Mouse (Mus musculus): ENCODE measurements at regions not wholly inside any gene's neighbourhood (a gene's known extent, or its start where the extent isn't known, plus 50 kb on each side); places are given as distances from the start of the nearest gene placed in this dataset.

DNA sequence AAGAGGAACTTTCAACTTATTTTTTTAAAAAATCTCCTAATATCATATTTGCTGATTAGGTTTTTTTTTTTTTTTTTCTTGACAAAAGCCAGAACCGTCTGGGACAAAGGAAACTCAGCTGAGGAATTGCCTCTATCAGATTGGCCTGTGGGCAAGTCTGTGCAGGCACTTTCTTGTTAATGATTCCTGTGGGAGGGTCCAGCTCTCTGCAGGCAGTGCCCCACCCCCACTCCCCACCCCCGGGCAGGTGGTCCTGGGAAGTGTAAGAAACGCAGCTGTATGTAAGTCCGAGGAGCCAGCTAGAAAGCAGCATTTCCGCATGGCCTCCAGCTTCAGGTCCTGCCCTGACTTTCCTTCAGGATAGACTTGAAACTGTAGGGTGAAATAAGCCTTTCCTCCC is 377.7 kb downstream of the Sox2 start:
- no peak for DNase-seq

DNA sequence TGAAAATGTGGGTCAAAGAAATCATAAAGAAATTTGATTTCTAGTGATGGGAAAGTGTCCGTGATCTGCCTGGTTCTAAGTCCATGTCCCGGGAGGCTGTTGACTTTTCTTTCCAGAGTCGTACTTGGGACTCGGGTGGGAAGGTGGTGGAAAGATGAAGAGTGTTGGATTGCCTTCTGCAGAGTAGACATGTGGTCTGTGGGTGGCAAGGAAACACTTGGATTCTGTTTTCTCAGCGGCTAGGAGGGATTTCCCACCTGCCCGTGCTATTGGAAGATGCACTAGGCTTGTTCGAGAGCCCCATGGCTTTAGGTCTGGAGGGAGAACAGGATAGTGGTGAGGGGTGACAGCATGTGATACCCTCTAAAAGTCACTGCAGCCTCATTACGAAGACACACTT is 379.7 kb downstream of the Sox2 start:
- DNase-seq, result no peak

DNA sequence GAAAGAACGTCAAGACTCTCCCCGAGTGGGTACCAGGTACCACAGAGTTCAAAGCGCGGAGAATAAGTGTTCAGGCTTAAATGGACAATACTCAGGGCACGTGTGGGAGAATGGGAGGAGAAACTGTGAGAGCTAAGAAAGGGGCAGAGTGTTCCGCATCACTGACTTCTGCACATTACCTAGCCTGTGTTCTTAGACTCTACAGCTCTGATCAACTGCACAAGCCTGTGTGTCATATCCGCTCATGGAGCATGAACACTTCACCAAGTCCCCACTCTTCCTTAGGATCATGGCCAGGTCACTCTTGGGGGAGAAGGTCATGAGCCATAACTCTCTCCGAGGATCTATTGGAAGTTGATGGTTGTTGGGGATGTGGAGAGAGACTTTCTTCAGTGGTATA is 383.4 kb downstream of the Sox2 start:
- no peak for DNase-seq

DNA sequence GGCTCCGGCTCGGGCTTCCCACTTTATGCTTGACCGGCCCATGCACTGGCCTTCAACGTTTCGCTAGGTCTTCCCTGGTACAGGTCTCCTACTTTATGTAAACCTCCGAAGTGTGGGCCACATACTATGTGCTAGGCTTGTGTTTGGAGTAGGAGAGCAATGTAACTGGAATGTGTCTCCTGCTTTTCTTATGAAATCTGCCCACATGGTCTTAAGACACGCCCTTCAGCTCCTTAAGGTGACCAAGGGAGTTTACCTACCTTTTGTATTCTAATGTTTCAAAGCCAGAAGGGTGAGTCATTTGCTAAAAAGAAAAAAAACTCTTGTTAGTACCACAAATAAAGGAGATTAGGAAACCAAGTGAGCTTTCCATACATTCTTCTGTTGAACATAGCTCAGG is 385.0 kb downstream of the Sox2 start:
- no peak for DNase-seq

DNA sequence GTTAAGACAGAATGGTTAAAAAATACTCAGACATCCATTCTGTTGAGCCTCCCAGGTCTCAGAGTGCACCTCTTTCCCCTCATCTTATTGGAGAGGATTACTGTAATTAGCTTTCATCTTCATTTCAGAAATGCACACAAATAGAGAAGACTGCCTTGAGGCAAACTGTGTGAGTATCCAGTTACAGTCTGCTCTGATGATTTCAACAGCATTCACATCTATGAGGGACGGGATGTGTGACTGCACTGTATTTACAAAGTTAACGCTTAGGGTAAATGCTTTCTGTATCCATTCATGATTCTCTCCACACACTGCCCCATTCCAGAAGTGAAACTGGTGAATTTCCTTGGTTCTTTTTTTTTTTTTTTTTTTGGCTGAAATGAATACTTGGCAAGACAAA is 393.5 kb downstream of the Sox2 start:
- DNase-seq, result no peak

DNA sequence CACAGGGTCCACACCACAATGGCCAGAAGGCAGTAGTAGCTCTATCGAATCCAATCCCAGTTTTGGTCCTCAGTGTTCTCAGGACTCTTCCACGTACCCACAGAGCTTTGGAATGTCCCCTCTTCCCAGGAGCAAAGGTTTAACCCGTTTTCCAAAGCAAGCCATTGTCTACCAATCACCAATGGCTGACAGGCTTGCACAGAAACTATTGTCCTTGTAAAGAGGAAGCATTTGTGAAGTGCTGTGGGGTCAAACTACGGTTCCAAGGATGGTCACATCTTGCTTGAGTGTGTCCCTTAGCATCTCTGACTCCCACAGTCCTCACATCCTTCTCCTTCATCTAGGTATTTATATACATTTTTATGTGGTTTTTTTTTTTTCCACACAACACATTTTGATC is 409.2 kb downstream of the Sox2 start:
- DNase-seq, result no peak

DNA sequence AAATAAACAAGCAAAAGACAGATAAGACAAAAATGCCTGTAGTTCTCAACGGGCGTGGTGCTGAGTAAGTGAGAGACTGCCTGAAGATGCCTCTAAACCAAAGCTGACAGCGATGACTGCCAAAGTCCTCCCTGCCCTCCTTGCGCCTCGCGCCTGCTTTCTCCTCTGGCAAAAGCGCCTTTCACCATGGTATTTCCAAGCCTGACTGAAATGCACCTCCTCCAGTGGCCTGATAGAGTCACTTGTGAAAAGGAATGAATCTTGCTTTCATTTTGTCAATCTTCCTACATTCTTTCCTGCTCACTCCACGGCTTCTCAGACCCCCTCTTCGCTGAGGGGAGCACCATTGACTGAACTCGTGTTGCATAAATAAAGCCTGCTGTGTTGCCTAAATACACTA is 409.8 kb downstream of the Sox2 start:
- no peak for DNase-seq

DNA sequence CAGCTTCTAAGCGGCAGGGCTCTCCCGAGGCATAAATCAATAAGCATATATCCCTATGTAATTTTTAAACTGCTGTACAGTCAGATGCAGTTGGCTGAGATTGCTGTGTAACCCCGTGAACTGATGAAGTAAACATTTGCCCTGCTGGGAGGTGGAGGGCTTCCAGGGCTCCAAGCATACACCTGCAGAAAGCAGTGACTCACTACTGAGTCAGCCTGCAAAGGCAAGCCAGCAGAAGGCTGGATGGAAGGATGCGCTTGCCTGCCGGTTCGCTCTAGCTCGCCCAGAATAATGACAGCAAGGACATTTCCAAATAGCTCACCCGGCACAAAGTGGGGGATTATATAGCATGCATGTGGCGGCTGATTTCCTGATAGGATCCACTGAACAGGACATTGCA is 416.6 kb downstream of the Sox2 start:
- DNase-seq, result no peak

DNA sequence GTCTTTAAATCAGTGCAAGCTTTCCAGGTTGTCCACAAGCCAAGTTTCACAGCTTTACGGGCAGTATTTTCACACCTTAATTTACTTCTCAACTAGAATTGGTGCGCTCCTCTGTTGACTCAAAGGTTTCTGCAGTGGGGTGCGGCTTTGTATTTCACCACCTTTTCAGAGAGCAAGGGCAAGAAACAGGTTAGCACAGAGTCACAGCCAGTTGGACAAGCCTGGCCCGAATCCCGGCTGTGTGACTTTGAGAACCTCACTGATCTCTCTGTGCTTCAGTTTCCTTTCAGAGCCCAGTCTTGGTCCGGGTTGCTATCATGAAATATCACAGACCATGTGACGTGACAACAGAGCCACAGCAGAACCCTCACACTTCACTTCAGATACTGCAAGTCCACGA is 418.4 kb downstream of the Sox2 start:
- DNase-seq, result no peak

DNA sequence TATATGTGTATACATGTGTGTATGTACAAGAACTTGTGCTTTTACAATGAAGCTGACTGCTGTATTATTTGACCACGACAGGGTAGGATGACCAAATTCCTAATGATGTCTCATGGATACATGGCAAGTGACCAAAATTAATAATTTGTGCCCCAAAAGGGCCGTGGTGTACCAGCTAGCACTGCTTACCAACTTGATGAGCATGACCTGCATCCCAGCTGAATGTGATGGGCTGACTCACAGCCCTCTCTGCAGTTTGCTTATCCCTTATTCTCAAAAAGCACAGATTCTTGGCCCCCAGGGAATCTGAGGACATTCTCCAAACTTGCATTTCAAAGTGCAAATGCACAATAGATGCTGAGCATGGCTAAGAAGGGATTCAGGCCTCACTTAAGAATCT is 420.8 kb downstream of the Sox2 start:
- no peak for DNase-seq

DNA sequence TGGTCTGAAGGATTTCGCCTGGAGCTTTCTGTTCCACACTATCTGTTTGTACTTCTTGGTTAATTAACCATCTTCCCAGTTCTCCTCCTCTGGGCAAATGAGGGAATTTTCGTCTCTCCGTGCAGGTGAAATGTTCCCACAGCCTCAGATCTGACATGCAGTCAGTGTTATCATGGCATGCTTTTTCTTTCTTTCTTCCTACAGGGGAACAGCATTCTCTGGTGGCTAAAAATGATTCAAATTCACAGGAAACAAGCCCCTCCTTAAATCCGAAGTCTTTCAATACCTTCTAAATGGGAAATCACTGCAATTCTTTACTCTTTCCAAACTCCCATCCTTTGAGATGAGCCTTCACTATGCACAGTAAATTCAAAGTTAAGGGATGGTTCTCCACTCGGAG is 429.7 kb downstream of the Sox2 start:
- no peak for DNase-seq

DNA sequence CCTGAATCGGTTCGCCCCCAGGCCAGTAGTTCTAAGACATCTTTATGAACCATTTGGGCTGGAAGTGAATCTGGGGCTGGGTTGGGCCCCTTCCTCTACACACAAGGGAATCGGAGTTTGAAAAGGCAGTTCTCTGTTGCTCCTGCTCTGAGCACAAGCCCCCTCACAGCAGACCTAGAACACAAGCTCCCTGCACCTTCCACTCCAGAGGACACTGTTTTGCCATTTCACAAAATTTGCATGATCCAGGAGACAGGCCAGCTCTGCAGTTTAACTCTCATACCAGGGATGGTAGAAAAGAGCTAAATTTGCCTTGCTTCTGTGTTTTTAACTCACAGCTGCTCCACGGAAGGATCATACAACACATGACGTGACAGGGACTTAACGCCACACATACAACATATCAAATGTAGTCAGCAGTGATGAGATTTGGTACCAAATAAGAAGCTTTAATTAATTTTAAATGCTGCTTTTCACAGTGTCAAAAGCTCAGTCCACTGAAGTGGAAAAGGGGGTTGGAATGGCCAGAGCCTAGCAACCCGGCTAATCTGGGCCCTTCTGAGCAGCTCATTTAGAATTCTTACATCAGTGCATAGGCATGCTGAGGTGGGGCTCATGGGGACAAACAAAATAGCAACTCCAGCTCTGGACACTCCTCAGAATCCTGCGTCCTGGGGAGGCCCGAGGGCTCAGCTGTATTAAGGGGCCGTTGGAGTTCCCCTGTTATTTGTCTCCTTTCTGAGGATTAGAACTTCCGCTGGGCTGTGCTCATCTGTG is 434.1 kb downstream of the Sox2 start:
- DNase-seq, result no peak

DNA sequence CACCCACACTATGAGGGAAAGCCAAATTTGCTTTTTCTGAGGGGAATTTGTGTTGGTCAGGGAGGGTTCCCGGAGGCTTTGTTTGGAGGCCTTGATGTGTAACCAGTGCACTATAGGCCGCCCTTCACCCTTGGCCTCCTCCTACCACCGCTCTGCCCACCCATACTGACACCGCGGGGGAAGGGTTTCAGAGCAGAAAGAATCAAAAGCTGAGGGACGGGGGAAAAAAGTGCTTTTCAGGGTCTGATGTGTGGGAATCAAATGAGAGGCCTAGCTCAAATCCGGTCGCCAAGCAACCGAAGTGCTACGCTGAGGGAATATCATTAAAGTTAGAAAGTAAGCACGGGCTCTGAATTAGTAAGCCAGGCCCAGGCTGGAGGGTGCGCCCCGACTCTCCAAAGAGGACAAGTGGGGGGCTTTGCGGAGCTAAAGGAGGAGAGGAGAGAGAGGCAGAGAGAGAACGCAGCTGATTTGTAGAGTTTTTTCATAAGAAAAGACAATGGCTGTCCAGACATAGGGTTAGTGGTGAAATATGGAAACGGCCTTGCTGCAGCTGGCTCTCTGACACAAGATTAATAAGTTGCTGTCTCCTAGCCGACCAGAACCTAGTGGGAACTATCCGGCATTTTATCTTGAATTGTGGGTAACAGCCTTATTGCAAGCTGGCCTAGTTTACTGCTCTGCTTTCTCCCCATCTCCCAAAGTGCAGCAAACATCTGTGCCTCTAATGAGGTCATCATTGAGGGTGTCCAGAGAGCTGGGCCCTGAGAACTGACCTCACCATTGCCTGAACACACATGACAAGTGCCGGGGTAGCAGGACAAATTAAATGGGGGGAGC is 438.3 kb downstream of the Sox2 start:
- DNase-seq, result peak; percentile 7

DNA sequence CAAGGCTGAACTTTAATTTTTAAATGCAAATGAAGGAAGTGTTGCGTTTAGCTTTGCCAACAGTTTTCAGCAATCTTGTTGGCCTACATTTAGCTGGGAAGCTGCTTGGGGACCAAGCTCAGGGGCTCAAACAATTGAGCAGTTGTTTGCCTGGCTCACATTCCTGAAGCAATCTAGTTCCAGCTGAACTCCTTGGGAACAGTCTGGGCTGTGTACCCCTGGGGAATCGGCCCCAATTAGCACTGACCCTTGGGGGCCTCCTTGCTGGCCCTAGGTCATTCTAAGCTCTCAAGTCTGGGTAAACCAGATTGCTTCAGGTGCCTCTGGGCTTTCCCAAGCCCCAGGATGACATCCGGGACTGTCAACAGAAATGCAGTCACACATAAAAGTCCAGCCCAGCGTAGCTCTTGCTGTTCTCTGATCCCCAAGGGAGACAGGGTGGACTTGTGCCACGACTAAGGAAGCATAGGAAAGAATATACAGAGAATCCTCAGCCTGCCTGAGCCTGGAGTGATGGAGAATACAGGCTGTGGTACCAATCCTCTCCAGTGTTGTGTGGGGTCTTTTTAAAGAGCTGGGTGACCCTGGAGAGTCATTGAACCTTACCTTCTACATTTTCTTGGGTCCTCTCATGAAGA is 440.4 kb downstream of the Sox2 start:
- peak; percentile 6 for DNase-seq

DNA sequence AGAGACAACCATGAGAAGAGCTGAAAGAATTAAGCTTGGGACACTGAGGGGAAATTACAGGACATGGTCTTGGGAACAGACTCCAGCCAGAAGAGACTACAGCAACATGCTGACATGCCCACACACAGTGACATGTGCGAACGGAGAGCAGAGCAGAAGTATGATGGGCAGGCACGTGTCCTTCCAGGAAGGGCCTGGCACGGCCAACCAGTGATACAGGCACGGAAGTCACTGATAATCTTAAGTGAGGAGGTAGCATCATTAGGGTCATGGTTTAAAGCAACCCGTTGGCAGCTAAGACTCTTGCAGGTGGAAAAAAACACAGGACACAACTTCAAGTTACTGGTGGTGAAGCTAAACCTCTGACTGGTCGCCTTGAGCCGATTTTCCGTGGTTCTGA is 442.8 kb downstream of the Sox2 start:
- no peak for DNase-seq

DNA sequence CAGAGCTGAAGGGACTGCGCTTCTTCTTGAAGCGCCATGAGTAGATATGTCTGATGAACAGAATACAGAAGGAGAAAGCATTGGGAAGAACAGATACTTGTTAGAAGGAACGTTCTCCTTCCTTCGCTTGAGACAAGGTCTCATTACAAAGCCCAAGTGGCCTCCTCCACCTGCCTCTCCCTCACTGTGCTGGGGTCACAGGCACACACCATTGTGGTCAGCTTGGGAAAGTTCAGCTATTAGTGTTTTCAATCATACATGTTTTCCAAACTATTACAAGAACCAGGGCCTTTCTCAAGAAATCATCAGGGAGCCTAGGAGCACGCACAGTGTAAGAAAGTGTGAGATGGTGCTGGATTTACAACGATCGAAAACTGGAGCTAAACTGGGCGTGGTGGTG is 445.0 kb downstream of the Sox2 start:
- DNase-seq, result no peak

DNA sequence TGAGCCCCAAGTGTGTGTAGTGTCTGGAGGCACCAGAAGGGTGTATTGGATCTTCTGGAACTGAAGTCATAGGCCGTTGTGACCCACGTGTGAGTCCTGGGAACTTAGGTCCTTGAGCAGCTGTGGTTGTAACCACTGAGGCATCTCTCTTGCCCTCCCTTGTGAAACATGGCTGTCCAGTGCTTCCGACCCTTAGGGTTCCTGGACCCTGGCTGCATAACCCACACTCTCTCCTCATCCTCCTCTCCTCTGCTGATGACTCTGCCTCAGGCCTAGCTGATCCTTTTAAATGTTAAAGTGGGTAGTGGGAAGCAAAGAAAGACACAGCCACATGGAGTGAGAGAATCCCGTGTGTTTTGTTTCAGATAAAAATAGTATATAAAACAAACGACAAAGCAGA is 446.2 kb downstream of the Sox2 start:
- no peak for DNase-seq

DNA sequence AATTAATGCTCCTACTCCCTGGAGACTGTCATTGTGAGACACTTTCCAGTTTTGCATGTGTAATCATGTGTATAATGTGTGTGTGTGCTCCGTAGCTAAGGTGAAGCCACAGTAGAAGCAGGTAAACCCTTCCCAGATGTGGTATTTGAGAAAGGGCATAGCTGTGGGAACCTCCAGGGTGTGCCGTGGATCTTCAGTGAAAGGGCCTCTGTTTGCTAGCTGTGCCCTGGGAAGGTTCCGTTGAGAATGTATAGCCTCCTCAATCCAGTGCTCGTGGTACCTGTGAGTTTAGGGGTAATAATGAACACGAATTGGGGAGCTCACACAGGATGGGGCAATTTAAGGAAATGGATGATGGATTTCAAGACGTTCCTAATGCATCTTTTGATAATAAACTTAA is 447.6 kb downstream of the Sox2 start:
- no peak for DNase-seq

DNA sequence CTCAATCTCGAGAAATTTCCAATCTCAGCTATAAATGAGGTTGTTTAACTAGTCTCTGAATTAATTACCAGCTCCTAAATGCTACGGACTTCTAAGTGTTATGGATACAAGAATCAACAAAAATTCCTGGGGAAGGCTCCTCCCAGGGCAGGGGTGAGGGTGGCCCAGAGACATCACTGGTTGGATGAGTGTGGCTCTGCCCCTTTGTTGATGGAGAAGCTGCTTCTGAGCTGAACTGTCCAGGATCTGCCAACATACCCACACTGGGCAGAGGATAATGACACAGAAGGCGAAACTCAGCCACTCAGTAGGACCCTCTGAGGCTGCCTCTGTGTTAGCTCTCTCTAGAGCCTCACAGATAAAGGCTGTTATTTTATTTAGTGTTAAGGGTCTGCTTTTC is 449.0 kb downstream of the Sox2 start:
- DNase-seq, result no peak

DNA sequence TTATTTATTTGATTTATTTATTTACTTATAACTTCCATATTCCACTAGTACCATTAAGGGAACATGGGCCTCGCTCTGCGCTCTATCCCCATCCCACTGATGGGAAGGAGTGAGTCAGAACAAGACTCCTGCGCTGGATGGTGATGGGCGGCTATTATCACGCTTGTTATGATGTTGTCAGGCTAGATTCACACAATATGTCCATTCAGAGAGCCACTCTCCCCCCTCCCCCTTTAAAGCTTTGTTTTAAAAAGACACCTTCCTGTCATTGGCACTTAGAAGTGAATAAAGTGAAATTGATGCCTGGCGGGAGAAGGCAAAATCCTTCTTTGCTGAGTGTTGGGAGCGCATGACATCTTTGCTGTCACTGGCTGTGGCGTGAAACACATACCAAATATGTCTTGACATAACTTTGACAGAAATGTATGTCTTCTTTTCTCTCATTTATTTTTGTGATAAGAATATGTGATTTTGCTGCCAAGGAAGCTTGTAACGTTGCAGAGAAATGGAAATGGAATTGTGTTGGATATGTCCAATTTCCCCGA is 449.7 kb downstream of the Sox2 start:
- no peak for DNase-seq

DNA sequence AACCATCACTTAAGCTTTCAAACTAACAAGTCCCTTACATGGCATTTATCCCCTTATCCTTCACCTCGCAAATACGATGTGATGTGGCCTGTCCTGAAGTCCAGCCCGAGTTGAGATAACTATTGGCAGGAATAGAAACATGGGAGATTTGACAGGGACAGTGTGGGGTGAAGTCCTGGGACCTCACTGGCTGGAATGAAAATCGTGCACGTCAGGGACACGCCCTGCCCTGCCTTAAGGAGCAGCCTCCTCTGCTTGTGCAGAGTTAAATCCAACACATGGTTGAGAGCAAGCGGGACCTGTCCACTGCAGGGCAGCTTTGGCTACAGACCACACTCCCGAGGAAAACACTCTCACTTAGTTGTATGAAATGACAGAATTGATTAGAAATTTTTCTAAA is 451.1 kb downstream of the Sox2 start:
- DNase-seq, result no peak

DNA sequence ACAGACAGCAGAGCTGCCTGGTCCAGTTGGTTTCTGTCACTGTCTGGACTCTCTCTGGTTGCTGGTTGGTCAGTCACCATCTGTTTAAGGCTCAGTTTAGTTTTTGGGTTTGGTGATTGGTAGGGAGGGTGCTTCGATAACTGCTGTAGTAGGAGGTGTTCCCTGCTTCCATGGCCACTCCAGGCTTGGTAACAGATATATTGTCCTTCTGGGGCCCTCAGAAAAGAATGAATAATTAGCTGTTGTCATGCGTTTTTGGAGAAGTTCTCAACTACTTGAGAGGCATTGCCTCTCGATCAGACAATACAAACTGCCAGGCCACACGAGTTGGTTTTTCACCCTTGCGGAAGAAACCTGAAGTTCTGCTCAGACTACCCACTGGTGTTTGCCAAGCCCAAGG is 451.7 kb downstream of the Sox2 start:
- no peak for DNase-seq
